Mouse (Mus musculus) fat pad, adult 2 months (tissue): ENCODE data around the gene Acp1.

Experiments
- DNase-seq: peaks from one replicate; pipeline ENCODE4 v3.0.0-alpha.2; 2011; ENCODE audit warnings: low read depth, low spot score; ENCODE audit errors: extremely low read depth

The Acp1 gene

DNA sequence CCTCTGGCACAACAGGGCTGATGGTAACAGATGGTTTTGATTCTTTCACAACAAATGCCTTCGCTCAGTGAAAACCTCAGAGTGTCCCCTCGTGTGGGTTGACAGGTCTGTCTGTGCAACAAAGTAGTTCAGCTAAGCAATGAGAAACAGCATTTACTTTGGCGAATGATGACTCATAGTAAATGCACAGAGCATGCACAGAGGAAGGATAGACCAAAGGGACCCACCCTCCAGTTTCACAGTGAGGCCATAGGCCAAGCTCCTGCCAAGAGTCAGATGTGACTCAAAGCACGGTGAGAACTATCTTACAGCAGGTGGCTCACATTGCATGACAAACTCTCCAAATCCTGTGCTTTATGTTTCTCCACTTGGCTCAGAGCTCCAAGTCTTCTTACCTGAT lies 45.6 kb downstream of the Acp1 start:
- DNase-seq = no peak

DNA sequence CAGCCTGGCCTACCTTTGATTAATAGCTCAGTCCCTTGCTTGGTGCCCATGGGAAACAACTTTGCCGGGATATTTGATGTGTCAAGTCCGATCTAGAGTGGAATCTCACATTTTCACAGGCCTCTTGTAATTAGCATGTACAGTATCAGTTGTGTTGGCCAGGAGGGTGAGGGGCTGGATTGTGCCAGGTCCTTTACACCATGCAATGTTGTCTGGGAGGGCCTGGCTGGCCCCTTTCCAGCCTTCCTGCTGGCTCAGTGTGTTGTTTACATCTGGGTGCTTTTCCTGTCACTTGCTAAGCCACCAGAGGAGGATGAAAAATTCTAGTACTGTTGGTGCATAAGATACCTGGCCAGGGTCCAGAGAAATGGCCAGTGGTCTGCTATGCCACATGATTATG lies 47.0 kb downstream of the Acp1 start:
- no peak for DNase-seq

GRCm38 (mm10) chr12:30856172-30856571 lies 55.2 kb downstream of the Acp1 start:
- no peak for DNase-seq

DNA sequence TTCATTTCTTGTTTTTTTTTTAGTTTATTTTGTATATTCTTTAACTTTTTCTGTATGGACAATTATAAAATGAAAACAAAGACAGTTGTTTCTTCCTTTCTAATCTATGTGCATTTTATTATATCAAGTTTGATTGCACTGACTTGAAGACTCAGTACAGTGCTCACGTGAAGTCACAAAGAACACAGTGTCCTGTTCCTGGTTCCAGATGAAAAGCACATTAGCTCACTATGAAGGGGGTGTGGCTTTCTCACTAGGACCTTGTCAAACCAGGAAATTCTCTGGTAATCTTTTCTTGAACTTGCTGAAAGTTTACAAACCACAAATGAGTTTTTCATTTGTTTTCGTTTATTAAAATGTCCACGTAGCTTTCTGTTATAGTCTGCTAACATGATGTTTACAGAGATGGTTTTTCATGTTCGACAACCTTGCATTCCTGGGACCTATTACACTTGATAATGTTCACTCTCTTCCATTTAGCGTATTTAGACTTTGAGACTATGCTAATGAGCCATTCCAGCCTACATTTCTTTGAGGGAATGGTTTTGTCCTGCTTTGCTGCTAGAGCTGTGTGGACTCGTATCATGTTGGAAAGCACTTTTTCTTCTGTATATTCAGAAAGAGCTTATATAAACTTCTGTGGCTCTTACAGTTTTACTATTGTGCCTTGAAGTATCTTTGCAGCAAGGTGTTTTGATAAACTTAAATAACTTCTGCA lies 55.8 kb downstream of the Acp1 start:
- DNase-seq = no peak

DNA sequence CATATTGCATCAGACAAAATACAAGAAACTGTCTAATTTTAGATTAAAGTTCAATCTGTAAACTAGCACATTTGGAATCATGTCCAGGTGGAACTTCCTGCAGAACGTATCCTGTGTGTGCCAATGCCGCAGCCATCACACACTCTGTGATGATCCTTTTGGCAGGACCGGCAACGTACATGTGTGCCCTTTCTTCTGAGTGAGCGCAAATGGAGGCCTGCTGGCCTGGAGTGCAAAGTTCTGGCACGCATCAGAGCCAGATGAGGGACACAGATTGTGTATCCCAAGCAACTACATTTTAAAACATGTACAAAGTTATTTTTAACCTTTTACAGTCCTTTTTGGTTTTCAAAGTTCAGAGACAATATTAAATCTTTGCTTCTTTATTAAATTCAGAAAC lies 59.5 kb downstream of the Acp1 start:
- no peak for DNase-seq

GRCm38 (mm10) chr12:30850902-30851301 lies 60.5 kb downstream of the Acp1 start:
- no peak for DNase-seq

DNA sequence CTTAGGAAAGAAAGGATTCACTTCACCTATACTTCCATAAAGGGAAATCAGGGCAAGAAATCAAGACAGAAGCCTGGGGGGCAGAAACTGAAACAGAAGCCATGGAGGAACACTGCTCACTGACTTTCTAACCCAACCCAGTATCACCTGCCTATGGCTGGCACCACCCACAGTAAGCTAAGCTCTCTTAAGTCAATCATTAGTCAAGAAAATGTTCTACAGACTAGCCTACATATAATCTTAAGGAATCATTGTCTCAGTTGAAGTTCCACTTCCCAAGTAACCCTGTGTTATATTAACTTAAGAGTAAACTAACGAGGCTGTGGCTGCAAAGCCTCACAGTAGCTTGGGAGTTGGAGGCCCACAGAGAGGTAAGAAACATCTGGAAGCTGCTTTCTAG lies 62.9 kb downstream of the Acp1 start:
- DNase-seq = no peak
